Mouse (Mus musculus) cerebellum, adult 18-20 months (tissue): Measurements from ENCODE around the gene Rpl3.

ENCODE experiments used
- DNase-seq, 2 experiments: peaks; one replicate each; pipeline ENCODE4 v3.0.0; 2021

Rpl3 gene

GRCm38 (mm10) chr15:80114414-80114813 lies 22.7 kb upstream of the Rpl3 start:
- DNase-seq: no peak

GRCm38 (mm10) chr15:80112499-80112898 lies 20.8 kb upstream of the Rpl3 start:
- DNase-seq: no peak

- DNase-seq: no peak
These were observed 19.8 kb upstream of the Rpl3 start for GRCm38 (mm10) chr15:80111436-80111835.

- DNase-seq: no peak
These were observed 15.9 kb upstream of the Rpl3 start for GRCm38 (mm10) chr15:80107575-80107974.

GRCm38 (mm10) chr15:80107143-80107542 lies 15.5 kb upstream of the Rpl3 start:
- DNase-seq: no peak

GRCm38 (mm10) chr15:80105490-80106410 lies 14.1 kb upstream of the Rpl3 start:
- DNase-seq: no peak

GRCm38 (mm10) chr15:80102495-80102894 lies 10.8 kb upstream of the Rpl3 start:
- DNase-seq: peak; percentile 40 to 49

GRCm38 (mm10) chr15:80101503-80101902 lies 9.8 kb upstream of the Rpl3 start:
- peak; percentile 56 to 63 for DNase-seq

- peak; percentile 74 to 85 for DNase-seq
These were observed 9.2 kb upstream of the Rpl3 start for GRCm38 (mm10) chr15:80100871-80101270.

GRCm38 (mm10) chr15:80100196-80100595 lies 8.5 kb upstream of the Rpl3 start:
- no peak for DNase-seq

- DNase-seq: peak in 1 of 2 experiments; percentile 34
These were observed 7.8 kb upstream of the Rpl3 start for GRCm38 (mm10) chr15:80099477-80099876.

GRCm38 (mm10) chr15:80098809-80099208 lies 7.1 kb upstream of the Rpl3 start:
- peak; percentile 37 to 50 for DNase-seq

- DNase-seq: peak; percentile 32 to 53
These were observed 6.4 kb upstream of the Rpl3 start for GRCm38 (mm10) chr15:80097999-80098461.

GRCm38 (mm10) chr15:80096946-80097881 lies 5.5 kb upstream of the Rpl3 start:
- DNase-seq: peak in 1 of 2 experiments; percentile 47

GRCm38 (mm10) chr15:80096406-80096805 lies 4.7 kb upstream of the Rpl3 start:
- peak; percentile 48 to 52 for DNase-seq

GRCm38 (mm10) chr15:80095596-80095995 lies 3.9 kb upstream of the Rpl3 start:
- DNase-seq: no peak

GRCm38 (mm10) chr15:80094201-80094600 lies 2.5 kb upstream of the Rpl3 start:
- peak; percentile 87 to 90 for DNase-seq

GRCm38 (mm10) chr15:80092599-80092998 lies 931 bp upstream of the Rpl3 start:
- DNase-seq: peak; percentile 84 to 89

GRCm38 (mm10) chr15:80092041-80092441 lies 373 bp upstream of the Rpl3 start:
- DNase-seq: peak; percentile 60 to 67

GRCm38 (mm10) chr15:80090741-80091120 lies 937 bp downstream of the Rpl3 start:
- peak; percentile 56 to 62 for DNase-seq

GRCm38 (mm10) chr15:80090155-80090554 lies 1.5 kb downstream of the Rpl3 start:
- DNase-seq: no peak

GRCm38 (mm10) chr15:80088637-80089036 lies 3.0 kb downstream of the Rpl3 start:
- peak; percentile 95 to 97 for DNase-seq

GRCm38 (mm10) chr15:80087406-80088012 lies 4.2 kb downstream of the Rpl3 start:
- no peak for DNase-seq
